Mouse (Mus musculus) heart, postnatal 0 days (tissue): Measurements from ENCODE around the gene Mrgprf.

Source experiments
- CTCF ChIP-seq: IDR thresholded peaks from 2 replicates; pipeline ENCODE4 v1.5.1; 2016; ENCODE audit warnings: antibody characterized with exemption, control low read depth, low read depth
- EP300 ChIP-seq: IDR thresholded peaks from 2 replicates; pipeline ENCODE4 v1.6.1; 2016; ENCODE audit warnings: antibody characterized with exemption, low read depth

- TF ChIP-seq CTCF (no peak), EP300 (no peak)
Observed at GRCm38 (mm10) chr7:145317522-145317921, 16.9 kb downstream of the Mrgprf start.
